Mouse (Mus musculus): ENCODE results near the gene Prss44.

Prss44 gene

GRCm38 (mm10) chr9:110833021-110833420, 19.2 kb downstream of the Prss44 start:
- DNase-seq (ENCODE audit: low spot score): no peak

DNA sequence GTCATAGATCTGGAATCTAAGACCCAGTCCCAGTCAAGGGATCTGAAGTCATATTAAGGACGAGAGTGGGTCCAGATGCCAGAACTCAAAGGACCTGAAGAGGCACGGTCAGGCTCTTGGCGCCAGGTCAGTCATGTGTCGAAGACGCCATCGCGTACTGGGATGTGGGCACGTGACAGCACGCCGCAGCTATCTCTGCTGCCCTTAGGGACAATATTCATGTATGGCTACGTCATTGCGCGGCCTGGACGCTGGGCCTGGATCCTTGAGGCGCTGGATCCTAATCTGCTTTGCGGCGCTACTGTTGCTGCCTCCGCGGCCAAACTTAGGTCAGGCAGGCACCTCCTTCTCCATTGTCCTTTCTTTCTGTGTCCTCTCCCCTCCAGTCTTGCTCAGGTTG, 20.6 kb downstream of the Prss44 start, which contains the start of gene Prss45:
Gene Prss45 (plus strand): TSS at position 178 of the 400 bp plus-strand sequence.
- no peak for DNase-seq (ENCODE audit: low spot score)

GRCm38 (mm10) chr9:110834961-110835360, 21.2 kb downstream of the Prss44 start:
- DNase-seq (ENCODE audit: low spot score): no peak

GRCm38 (mm10) chr9:110836112-110836511, 22.3 kb downstream of the Prss44 start:
- DNase-seq (ENCODE audit: low spot score): no peak

- no peak for DNase-seq (ENCODE audit: low spot score)
Observed at GRCm38 (mm10) chr9:110840905-110841304, 27.1 kb downstream of the Prss44 start.

DNA sequence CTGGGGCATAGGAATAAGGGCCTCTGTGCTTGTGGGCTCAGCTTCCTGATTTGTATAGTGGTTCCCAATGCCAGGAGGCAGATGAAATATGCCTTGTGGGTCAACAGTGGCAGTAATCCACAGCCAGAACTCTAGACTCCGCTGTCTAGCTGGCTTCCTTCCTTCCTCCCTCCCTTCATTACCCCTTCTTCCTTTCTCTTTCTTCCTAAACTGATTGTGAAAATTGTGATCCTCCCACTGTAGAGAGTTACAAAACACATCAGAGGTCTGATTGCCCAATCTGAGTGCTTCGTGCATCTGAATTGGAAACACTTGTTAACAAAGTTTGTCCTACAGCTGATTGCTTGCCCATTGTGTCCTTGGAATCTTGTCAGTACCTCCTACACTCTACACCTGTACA, 27.6 kb downstream of the Prss44 start:
- DNase-seq (ENCODE audit: low spot score): no peak

- DNase-seq (ENCODE audit: low spot score): no peak
Observed at GRCm38 (mm10) chr9:110844206-110844605, 30.4 kb downstream of the Prss44 start, which contains the start of gene Prss46. Gene Prss46, plus strand, starts transcription at chr9:110844506.

GRCm38 (mm10) chr9:110849162-110849561, 35.4 kb downstream of the Prss44 start:
- no peak for DNase-seq (ENCODE audit: low spot score)

DNA sequence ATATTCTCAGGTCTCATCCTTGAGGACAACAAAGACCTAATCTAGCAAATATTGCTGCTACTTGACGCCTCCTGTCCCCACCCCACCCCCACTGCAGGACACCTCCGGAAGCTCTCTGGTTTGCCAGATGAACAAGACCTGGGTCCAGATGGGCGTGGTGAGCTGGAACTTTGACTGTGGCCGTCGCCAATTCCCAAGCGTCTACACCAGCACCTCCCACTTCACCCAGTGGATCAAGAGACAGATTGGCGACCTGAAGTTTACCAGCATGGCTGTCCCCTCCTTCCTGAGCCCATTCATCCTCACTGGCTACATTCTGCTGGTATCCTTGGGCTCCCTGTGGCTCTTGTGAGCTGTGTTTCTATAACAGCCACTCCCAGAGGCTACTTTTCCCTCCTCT, 42.1 kb downstream of the Prss44 start:
- DNase-seq (ENCODE audit: low spot score): no peak

DNA sequence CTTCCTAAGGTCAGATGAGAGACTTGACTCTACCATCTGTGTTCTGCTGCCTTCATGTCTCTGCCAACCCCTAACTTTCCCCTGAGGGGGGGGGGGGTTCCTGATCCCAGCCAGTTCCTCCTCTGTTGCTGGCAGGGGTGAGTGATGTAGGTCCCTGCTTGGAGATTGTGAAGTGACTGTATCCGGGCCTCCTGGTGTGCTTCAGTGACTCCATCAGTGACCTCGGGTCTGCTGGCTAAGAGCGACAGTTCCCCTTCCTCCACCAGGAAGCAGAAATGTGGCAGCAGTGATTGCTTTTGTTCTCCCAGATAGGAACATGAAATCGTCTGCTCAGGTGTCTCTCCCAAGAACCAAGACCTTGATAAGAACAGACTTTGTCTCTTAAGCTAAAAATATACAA, 43.1 kb downstream of the Prss44 start:
- DNase-seq (ENCODE audit: low spot score): no peak

DNA sequence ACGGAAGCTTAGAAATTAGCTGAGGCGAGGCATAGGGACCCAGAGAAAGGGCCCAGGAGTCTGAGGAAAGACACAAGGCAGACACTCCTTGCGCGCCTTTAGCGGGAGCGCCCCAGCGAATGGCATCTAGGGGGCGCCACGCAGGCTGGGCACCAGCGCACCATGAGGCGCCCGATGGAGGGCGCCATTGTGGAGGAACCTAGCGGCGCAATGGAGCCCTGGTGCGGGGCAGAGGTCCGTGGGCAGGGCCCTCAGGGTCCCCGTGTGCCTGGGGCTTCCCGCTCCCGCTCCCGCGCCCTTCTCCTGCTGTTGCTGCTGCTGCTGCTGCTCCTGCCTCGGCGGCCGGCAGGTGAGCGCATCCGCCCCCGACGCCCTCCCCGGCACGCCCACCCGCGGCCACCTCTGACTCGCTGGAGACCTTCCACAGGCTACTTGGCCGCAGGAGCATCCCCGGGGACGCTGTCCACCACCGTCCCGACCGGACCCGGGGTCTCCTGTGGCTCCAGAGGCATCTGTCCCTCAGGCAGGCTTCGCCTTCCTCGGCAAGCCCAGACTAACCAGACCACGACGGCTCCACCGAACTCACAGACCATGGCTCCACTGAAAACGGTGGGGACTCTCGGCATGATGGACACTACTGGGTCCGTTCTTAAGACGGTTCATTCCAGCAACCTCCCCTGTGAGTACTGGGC, 44.1 kb downstream of the Prss44 start, which contains the start of gene Prss50:
Gene Prss50 (plus strand): TSS at position 187 of the 692 bp plus-strand sequence.
- DNase-seq (ENCODE audit: low spot score): no peak

GRCm38 (mm10) chr9:110858523-110858922, 44.7 kb downstream of the Prss44 start:
- DNase-seq (ENCODE audit: low spot score): no peak

- DNase-seq (ENCODE audit: low spot score): no peak
Observed at GRCm38 (mm10) chr9:110858967-110859596, 45.3 kb downstream of the Prss44 start.

DNA sequence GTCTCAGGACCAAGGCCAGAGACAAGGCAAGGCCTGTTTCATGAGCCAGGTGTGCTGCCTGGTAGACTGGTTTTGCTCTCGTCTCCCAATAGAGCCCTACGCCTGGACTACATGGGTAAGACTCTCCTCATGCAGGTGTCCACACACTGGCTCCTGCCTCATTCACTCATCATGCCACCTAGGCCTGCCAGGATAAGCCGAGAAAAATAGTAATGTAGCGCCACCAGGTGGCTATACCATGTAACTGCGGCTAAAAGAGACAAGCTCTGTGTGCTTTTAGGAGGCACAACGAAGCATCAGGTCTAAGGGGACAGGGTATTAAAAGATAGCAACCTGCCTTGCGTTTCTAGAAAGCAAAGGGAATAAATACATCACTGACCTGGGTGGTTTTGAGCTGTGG, 57.2 kb downstream of the Prss44 start:
- no peak for DNase-seq (ENCODE audit: low spot score)

All from urinary bladder, postnatal 10 days (tissue).